Mouse (Mus musculus) lung, postnatal 4 days (tissue): ENCODE measurements around the gene Slc25a43.

Experiments used
- DNase-seq, 2 experiments: peaks; one replicate each; pipeline ENCODE4 v3.0.0; 2021

Slc25a43 gene

DNA sequence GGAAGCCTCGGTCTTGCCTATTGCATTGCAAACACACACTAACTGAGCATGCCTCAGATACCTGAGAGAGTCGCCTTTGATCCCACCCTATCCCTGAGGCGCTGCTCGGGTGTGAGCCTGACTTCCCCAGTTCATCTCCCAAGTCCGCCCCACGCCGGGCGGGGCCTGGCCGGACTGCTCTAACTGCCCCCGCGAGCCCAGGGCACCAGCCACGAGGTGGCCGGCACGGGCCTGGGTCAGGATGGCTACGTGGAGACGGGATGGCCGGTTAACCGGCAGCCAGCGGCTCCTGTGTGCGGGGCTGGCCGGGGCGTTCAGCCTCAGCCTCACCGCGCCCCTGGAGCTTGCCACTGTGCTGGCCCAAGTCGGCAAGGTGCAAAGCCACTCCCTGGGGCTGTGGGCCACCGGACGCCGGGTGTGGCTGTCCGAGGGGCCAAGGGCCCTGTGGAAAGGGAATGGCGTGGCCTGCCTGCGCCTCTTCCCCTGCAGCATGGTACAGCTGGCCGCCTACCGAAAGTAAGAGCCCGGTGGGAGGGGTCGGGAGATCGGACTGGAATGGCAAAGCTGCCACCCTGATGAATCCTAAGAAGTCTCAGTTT, at the start of gene Slc25a43:
Gene Slc25a43, plus strand, starts transcription at position 157 of the 599 bp plus-strand sequence.
- peak; percentile 37 to 39 for DNase-seq

DNA sequence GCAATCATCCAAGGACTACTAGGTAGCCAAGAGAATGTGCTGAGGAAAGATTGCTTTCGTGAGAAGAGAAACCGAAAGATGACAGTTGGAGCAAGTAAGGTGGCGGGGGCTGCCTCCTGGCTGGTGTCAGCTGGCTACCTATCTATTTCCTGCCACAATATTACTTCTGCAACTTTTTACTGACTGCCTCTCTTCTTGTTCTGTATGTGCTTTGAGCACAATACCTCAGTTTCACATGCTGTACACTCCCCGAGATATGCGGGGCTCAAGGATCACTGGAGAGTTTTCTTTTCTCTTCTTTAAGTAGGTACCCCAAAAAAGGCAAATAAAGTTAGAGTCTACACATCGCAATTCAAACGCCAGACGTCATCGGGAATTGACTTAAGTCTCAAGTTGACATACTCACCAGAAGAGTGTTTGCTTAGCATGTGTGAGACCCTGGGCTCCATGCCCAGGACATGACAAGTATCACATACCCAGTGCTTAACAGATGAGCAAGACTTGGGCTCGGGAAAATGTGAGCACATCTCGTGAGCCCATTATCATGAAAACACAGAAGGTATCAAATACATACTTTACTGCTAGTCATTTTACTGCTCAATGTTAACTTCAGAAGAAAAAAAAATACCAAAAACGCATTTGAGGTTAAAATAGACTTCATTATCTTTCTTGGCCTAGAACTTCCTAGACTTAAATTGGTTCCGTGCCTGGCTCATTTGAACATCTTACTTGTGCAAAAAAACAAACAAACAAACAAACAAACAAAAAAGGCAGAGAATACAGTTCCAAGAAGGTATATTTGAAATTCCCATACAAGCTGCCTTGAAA, 3.1 kb upstream of the Slc25a43 start:
- peak; percentile 29 to 56 for DNase-seq

DNA sequence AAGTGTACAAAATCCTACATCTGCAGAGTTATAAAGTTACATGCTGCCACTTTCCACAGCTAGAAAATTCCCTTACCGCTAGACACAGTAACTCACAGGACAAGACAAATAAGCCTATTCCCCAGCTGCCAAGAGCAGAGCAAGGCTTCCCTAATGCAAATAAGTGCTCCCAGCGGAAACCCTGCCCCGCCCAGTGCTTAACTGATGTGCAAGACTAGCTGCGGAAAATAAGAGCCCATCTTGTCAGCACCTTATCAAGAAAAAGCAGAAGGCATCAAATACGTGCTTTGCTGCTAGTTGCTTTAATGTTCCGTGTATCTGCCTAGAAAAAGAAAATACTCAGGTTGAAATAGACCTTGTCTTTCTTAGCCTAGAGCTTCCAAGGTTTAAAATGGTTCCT, 2.2 kb upstream of the Slc25a43 start:
- no peak for DNase-seq

DNA sequence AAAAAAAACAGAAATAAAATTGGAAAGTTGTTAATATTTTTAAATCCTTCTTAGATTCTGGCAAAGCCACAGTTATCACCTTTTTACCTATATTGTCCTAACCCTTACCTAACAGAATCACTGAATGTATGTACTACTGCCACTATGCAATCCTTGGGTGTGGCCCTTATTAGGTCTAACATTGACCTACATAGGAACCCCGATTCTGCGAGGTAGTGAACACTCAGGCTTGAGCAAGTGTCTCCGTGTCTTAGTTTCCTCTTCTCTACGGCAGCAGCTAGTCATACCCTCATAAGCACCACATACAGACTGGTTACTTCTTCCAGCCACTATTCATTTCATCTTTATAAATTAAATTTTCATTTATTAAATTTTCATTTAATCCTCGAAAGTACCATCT, 715 bp upstream of the Slc25a43 start:
- DNase-seq: no peak

DNA sequence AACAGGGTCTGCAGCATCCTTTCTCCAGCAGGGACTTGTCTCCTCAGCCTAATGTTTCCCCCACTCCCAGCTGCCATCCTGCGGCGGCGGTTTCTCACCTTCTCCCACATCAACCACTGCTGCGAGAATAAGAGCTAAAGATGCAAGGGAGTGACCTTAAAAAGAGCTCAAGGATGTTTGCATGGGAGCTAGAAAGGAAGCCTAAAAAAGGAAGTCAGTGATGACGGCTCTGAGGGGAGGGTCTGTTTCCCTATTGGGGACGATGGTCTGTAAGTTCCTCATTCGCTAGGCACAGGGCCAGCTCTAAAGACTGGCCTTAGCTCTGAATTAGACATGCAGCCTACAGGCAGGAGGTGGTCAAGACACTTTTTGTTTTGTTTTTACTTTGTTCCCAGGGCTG, 1.3 kb downstream of the Slc25a43 start:
- DNase-seq: peak; percentile 41 to 55

DNA sequence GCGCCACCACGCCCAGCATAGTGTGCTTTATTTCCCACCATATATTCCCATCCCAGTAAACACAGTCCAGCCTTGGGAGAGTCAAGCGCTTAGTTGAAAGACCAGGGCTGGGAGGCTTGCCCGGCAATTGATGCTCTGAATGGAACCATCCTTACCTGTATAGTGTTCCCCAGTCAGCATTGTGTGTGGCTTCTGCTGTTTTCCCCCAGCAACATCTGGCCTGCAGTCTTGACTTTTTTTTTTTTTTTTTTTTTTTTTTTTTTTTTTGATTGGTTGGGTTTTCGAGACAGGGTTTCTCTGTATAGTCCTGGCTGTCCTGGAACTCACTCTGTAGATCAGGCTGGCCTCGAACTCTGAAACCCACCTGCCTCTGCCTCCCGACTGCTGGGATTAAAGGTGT, 1.9 kb downstream of the Slc25a43 start:
- DNase-seq: no peak

DNA sequence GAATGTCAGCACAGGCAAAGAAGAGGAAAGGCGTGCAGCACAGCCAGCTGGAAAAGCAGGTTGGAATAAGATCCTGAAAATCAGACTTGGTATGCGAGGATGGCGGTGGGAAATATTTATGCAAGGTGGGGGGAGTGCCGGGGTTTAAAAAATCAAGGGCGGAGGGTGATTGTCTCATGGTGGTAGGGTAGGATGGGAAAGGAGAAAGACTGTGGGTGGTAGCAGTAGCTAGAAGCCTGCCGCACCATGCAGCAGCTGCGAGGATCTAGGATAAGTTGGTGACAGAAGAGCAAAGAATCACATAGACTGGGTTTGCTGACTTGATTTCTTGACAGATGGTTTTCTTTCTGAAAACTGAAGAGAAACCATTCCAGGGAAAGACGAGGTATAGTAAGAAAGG, 3.3 kb downstream of the Slc25a43 start:
- DNase-seq: no peak

DNA sequence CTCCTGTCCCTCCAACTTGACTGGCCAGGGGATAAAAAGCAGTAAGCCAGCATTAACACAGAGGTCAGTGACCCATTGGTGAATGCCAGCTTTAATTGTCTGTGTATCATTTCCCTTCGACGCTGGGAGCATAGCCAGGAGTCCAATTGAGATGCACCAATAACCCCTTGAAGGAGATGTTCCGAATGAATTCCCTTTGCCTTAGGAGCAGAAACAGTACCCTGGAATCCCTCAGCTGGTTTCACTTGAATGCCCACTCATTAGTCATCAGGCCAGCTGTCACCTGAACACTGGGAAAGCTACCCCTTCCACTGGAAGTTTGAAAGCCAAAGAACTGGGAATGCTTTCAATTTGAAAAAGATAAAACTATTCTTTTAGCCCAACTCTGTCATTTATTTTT, 5.1 kb downstream of the Slc25a43 start:
- no peak for DNase-seq

DNA sequence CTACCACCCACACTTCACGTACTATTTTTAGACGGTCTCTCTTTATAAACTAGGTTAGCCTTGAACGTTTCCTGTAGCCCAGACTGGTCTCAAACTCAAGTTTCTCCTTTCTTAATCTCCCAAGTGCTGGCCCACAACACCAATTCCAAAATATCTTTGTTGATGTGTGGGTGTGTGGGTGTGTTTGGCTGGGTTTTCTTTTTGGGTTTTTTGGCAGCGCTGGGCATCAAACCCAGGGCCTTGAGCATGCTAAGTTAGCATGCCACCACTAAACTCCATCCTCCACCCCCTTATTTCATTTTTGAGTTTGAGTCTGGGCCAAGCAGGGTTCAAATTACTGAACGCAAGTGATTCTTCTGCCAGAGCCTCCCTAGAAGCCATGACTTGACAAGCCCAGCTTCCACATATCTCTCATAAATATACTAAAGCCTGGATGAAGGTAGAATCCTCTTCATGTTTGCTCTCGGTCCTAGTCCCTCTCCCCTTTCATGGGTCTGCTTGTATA, 5.9 kb downstream of the Slc25a43 start:
- DNase-seq: no peak

DNA sequence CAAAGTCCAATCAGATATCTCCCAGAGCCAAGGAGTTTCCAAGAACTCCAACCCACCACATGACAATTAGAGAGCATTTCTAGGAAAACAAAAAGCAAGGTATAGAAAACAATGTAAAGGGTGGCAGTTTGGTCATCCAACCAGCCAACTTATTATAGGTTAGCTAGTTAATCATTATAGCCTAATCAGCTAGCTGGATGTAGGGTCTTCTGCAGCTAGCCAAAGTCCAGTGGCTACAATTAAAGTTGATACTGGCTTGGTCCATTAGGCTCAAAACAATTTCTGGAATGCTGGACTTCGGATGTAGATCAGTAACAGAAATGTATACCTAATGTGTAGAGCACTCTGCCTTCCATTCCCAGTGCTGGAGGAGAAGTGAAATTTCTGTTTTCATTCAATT, 7.1 kb downstream of the Slc25a43 start:
- no peak for DNase-seq

DNA sequence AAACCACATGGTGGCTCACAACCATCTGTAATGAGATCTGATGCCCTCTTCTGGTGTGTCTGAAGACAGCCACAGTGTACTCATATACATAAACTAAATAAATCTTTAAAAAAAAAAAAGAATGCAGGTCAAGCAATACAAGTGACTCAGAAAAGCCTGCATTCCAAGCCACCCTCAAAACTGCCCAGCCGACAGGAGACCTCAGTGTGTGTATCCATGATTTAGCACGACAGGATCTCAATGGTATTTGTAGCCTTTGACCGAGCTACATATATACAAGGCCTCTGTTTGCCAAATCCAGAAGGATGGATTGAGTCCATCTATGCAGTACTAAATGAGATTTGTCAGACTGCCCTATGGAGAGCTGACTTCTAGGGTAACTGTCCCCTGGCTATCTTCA, 9.1 kb downstream of the Slc25a43 start:
- no peak for DNase-seq

DNA sequence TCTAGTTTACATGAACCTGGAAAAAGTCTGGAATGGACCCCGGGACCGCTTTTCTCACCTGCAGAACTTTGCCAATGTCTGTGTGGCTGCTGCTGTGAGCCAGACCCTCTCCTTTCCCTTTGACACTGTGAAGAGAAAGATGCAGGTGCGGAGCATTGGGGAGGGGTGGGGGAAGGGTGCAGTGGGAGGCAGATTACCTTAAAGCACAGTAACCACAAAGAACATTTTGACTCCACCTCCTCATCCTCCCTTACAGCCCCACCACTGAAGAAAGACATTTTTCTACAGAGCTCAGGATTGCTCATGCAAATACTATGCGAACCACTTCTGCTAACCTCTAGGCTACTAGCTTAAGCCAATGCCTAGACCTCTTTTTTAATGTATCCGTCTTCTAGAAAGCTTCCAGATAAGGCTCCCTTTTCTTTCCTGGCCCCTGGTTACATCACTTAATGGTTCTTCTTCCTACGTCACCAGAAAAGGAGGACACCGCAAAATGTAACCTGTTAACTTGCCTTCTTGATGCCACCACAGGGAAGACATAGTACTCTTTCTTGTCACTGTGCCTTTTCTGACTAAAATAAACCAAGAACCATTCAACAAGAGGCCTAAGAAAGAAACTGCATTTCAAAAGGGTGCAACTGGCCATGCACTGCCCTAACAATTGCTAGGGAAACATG, 14.5 kb downstream of the Slc25a43 start:
- no peak for DNase-seq

DNA sequence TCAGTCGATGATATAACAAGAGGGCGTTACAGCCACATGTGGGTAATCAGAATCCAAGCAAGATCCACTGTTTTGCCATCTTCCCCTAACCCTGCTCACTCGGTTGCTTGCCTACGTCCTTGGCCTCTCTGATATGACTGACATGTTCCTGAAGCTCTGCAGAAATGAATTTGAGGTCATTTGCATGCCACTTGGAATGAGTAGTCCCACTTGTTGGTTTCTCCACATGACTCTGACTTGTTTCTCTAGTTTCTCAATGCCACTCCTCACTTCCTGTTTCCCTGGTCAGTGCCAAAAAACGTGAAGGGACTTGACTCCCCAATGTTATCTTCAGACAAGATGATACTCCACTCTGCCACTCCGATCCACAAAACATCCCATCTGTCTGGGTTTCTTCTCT, 15.1 kb downstream of the Slc25a43 start:
- DNase-seq: no peak

DNA sequence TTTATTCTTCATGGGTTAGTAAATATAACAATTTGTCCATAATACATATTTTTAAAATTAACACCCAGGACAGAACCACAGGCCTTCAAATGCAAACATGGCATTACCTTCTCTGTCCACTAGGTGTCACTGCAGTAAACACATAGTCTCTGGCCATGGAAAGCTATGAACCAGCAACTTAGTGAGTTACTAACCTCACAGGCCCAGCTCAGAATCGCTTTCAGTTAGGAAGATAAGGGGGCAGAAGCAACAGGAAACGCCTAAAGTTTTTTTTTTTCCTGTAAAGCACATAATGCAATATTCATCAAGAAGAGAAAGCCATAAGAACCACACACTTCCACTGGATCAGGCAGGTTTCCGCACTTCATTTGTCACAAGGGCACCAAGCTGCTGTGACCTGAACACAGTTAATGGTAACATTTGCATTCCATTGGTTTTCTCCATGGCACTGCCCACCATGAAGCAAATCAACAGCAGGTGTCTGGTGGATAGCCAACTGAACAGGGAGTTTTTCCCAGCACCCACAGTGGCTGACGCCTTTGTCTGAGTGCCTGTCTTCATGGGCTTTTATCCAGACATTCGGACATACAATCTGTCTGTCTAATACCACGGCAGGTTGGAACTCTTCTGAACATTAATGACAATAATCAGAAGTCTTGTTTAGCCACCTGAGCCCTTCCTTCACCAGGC, 17.6 kb downstream of the Slc25a43 start:
- DNase-seq: peak in 1 of 2 experiments; percentile 56

DNA sequence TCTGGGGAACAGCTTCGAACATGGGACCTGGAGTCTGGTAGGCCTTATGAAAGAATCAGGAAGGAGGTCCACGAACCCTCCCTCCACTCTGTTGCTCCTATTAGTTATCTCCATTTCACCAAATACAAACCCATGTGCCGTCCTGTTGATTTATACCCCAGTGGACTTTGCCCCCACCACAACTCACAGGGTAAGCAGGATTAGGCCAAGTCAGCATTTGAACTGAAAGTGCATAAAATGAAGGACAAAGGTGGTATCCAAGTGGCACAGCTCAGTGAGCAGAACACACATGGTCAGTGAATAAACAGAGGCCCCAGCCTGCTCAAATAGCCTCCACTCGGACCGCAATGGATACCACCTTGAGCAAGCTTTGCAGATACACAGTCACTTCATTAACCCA, 18.8 kb downstream of the Slc25a43 start:
- no peak for DNase-seq

DNA sequence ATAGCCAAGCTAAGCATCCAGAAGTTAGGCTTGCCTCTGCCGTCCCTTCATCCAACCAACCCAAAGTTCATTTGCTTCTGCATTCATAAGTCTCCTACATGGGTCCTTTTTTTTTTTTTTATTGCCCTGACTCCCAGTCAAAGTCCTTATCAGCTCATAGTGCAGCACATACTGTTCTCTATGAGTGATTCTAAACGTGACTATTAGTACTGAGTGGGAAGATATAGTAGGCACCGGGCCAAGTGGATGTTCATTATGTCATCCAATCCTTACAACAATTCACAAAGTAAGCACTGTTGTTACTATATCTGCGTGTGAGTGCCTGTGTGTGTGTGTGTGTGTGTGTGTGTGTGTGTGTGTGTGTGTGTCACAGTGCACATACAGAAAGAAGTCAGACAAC, 19.4 kb downstream of the Slc25a43 start:
- DNase-seq: no peak

DNA sequence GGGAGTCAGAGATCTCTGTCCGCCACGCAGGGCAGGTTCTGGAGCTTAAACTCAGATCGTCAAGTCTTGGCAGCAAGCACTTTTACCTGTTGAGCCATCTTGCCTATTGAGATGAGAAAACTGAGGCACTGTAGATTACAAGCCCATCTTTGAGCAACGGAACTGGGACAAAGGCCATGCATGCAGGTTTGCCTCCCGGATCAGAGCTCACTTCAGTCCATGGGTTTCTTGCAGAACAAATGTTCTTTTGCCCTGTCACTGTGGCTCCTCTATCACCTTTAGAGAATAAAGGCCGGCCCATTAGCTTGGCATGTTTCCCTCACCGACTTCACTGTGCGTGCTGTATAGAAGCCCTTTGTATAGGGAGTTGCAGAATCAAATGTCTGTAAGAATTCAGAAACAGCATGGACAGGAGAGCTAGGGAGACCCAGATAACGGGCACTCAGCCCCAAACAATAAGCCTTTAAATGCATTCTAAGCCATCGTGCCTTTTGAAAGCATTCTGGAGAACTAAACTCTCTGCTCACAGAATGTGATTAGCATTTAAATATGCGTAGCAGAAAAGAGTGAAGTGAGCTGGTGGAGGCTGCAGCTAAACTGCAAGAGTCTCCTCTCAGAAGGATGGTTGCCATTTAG, 20.0 kb downstream of the Slc25a43 start:
- no peak for DNase-seq

DNA sequence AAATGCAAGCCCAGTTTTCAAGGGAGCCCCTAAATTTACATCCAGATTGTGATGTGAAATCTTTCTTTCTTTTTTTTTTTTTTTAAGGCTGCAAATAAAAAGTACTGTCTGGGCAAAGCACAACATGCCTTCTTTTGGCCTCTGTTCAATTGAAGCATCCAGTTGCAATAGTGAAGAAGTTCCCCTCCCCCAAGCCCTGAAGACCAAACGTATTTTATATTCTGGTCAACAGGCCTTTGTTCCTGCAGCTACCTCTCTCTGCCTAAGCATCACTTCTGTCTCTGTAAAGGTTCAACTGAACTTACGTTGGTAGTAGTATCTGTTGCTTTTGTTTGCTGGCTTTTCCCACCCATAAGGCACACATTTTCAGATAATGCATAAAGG, 20.5 kb downstream of the Slc25a43 start:
- DNase-seq: no peak

DNA sequence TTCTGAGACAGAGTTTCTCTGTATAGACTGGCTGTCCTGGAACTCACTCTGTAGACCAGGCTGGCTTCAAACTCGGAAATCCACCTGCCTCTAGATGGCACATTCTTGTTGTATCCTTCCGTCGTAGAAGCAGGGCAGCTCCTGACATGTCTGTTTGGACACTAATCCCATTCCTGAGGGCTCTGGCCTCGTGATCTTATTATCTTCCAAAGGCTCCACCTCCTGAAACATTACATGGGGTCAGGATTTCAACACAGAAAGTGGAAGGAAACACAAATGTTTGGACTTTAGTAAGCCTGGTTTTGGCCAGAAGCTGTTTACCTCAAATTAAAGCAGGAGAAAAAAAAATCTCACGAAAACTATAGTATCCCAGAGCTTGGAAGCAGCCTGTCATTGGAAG, 23.9 kb downstream of the Slc25a43 start:
- DNase-seq: no peak

DNA sequence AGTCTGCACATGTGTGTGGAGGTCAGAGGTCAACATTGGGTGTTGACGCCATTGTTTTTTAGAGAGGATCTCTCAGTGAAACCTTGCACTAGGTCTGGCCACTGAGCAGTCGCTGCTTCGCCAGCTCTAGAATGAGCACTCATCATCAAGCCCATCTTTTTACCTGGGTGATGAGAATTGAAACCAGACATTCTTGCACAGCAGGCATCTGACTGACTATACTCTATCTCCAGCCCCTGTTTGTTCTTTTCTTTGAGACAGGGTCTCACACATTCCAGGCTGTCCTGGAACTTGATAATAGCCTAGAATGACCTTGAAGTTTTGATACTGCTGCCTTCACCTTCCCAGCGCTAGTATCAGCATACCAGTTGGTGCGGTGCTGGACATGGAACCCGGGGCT, 29.1 kb downstream of the Slc25a43 start:
- DNase-seq: no peak

DNA sequence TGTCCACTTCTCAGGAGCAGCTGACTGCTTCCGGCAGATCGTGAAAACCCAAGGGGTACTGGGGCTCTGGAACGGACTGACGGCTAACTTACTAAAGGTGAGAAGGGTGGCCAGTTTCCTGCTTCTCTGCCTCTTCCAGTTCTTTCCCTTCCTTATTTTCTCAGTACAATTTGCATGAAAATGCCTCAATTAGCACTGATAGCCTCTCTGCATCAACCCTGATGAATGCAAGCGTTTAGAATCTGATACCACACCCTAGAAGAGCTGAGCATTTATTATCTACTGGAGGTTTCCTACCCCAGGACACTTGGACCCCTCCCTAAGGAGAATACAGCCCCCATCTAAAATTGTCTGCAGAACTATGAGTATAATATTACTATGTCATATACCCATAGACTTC, 32.1 kb downstream of the Slc25a43 start:
- DNase-seq: no peak

DNA sequence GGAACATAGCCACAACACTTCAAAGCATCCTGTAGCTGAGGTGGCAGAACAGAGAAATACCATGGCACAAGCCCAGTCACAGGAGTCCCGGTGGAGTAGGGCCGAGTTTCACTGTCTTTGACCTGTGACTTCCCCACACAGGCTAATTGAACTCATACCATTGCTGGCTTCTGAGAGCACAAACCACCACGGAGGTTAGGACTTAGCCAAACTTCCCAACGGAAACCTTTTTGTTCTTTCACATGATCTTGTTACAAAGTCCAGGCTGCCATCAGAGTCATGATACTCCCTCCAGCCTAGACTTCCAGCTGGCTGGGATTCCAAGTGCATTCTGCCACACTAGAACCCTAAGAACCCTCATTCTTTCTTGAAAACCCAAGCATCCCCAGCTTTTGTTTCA, 34.2 kb downstream of the Slc25a43 start:
- DNase-seq: no peak

DNA sequence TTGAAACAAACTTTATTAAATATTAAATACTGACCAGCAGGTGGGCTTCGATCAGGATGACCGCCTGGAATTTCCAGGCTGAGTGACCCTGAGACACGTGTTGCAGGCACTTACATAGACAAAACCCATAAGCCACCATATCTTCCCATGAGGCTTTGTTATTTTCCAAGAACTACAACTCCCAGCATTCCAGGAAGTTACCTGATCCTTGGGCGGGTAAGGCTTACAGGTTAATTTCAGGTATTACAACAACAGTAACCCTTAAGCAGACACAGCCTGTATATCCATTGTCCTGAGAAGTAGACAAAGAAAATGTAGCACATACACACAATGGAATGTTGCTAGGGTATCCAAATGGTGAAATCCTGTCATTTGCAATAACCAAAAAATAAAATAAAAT, 45.9 kb downstream of the Slc25a43 start:
- DNase-seq: no peak
